Mouse (Mus musculus): Measurements from ENCODE around the gene Serinc5. TPM values are rescaled to one million over a fixed set of nuclear protein-coding genes. Genes with fewer than 3 reads are reported as not detected.
A peak's percentile ranks its signal among the peaks of the same experiment; 100 is the strongest.
"Not testable (repeated sequence)": the region's sequence is repeated elsewhere in the genome, so short reads cannot be mapped to it uniquely, and the experiment has no call there.

Gene Serinc5
- polyA plus RNA-seq, 1 experiment from 2014 or later = 16.6 TPM

GRCm38 (mm10) chr13:92671727-92672126 is 60.8 kb downstream of the Serinc5 start:
- Histone ChIP-seq H3K9ac (replicated peaks) (no peak overlapping the region), H3K4me3 (replicated peaks) (no peak overlapping the region), H3K27me3 (replicated peaks) (no peaks in the 10 kb centered on the region), H3K9me3 (replicated peaks) (no peaks in the 10 kb centered on the region), H3K27ac (replicated peaks) (no peak overlapping the region), H3K4me2 (no peak overlapping the region), H3K36me3 (no peaks in the 10 kb centered on the region), H3K4me1 (peaks cover 8% of the 10 kb centered on the region; the same call in 1 of the 2 replicates)
- ATAC-seq (ENCODE audit: low FRiP score) = no peak
- 83% methylated on average over 1 of the region's 1 CpGs for WGBS

GRCm38 (mm10) chr13:92674676-92675075 is 63.8 kb downstream of the Serinc5 start:
- WGBS = 78% methylated on average over 2 of the region's 2 CpGs
- H3K9ac ChIP-seq (replicated peaks) = no peak overlapping the region
- ATAC-seq (ENCODE audit: low FRiP score) = no peak
- peaks cover 11% of the 10 kb centered on the region; the same call in 1 of the 2 replicates for H3K4me1 ChIP-seq
- no peaks in the 10 kb centered on the region for H3K36me3 ChIP-seq
- H3K4me3 ChIP-seq (replicated peaks) = no peak overlapping the region
- no peaks in the 10 kb centered on the region for H3K9me3 ChIP-seq (replicated peaks)
- no peak overlapping the region for H3K4me2 ChIP-seq
- H3K27me3 ChIP-seq (replicated peaks) = no peaks in the 10 kb centered on the region
- peak overlapping the region; percentile 9; the same call in 1 of the 2 replicates for H3K27ac ChIP-seq (replicated peaks)

GRCm38 (mm10) chr13:92675308-92675707 is 64.4 kb downstream of the Serinc5 start:
- Histone ChIP-seq H3K27ac (replicated peaks) (no peak overlapping the region), H3K9ac (replicated peaks) (no peak overlapping the region), H3K36me3 (no peaks in the 10 kb centered on the region), H3K9me3 (replicated peaks) (no peaks in the 10 kb centered on the region), H3K27me3 (replicated peaks) (no peaks in the 10 kb centered on the region), H3K4me2 (no peak overlapping the region), H3K4me1 (peaks cover 11% of the 10 kb centered on the region; the same call in 1 of the 2 replicates), H3K4me3 (replicated peaks) (no peak overlapping the region)
- ATAC-seq (ENCODE audit: low FRiP score) = no peak
- 85% methylated on average over 3 of the region's 3 CpGs for WGBS

GRCm38 (mm10) chr13:92675897-92676584 is 65.2 kb downstream of the Serinc5 start:
- Histone ChIP-seq H3K27ac (replicated peaks) (no peak overlapping the region), H3K4me2 (no peak overlapping the region), H3K27me3 (replicated peaks) (no peaks in the 10 kb centered on the region), H3K4me3 (replicated peaks) (no peak overlapping the region), H3K4me1 (peaks cover 11% of the 10 kb centered on the region; the same call in 1 of the 2 replicates), H3K36me3 (no peaks in the 10 kb centered on the region), H3K9ac (replicated peaks) (no peak overlapping the region), H3K9me3 (replicated peaks) (no peaks in the 10 kb centered on the region)
- peak; percentile 37; the same call in 1 of the 2 replicates for ATAC-seq (ENCODE audit: low FRiP score)
- 74% methylated on average over 11 of the region's 11 CpGs for WGBS

GRCm38 (mm10) chr13:92677656-92678055 is 66.8 kb downstream of the Serinc5 start:
- Histone ChIP-seq H3K4me1 (peaks cover 11% of the 10 kb centered on the region; the same call in 1 of the 2 replicates), H3K4me2 (no peak overlapping the region), H3K9me3 (replicated peaks) (no peaks in the 10 kb centered on the region), H3K36me3 (no peaks in the 10 kb centered on the region), H3K27me3 (replicated peaks) (no peaks in the 10 kb centered on the region), H3K4me3 (replicated peaks) (no peak overlapping the region), H3K27ac (replicated peaks) (no peak overlapping the region), H3K9ac (replicated peaks) (no peak overlapping the region)
- no peak for ATAC-seq (ENCODE audit: low FRiP score)
- 67% methylated on average over 4 of the region's 4 CpGs for WGBS

- Histone ChIP-seq H3K27ac (replicated peaks) (no peak overlapping the region), H3K9me3 (replicated peaks) (no peaks in the 10 kb centered on the region), H3K36me3 (no peaks in the 10 kb centered on the region), H3K4me3 (replicated peaks) (no peak overlapping the region), H3K9ac (replicated peaks) (no peak overlapping the region), H3K27me3 (replicated peaks) (no peaks in the 10 kb centered on the region), H3K4me2 (no peak overlapping the region), H3K4me1 (peaks cover 11% of the 10 kb centered on the region; the same call in 1 of the 2 replicates)
- no peak for ATAC-seq (ENCODE audit: low FRiP score)
- WGBS = 81% methylated on average over 7 of the region's 7 CpGs
Measured at GRCm38 (mm10) chr13:92679661-92680060, 68.8 kb downstream of the Serinc5 start.

- H3K4me3 ChIP-seq (replicated peaks) = no peak overlapping the region
- H3K9me3 ChIP-seq (replicated peaks) = no peaks in the 10 kb centered on the region
- no peak overlapping the region for H3K4me2 ChIP-seq
- H3K4me1 ChIP-seq = 0 out of 2 replicates have a peak, but pooled peaks cover 4% of the 10 kb centered on the region
- H3K27me3 ChIP-seq (replicated peaks) = no peaks in the 10 kb centered on the region
- 92% methylated on average over 2 of the region's 2 CpGs for WGBS
- no peak for ATAC-seq (ENCODE audit: low FRiP score)
- H3K36me3 ChIP-seq = 0 out of 2 replicates have a peak, but pooled peaks cover 8% of the 10 kb centered on the region
- no peak overlapping the region for H3K27ac ChIP-seq (replicated peaks)
- H3K9ac ChIP-seq (replicated peaks) = no peak overlapping the region
Measured at GRCm38 (mm10) chr13:92681541-92681940, 70.7 kb downstream of the Serinc5 start.

GRCm38 (mm10) chr13:92682833-92683232 is 71.9 kb downstream of the Serinc5 start:
- Histone ChIP-seq H3K27me3 (replicated peaks) (no peaks in the 10 kb centered on the region), H3K9me3 (replicated peaks) (no peaks in the 10 kb centered on the region), H3K4me3 (replicated peaks) (no peak overlapping the region), H3K4me2 (no peak overlapping the region), H3K9ac (replicated peaks) (no peak overlapping the region), H3K27ac (replicated peaks) (no peak overlapping the region), H3K4me1 (no peaks in the 10 kb centered on the region), H3K36me3 (0 out of 2 replicates have a peak, but pooled peaks cover 13% of the 10 kb centered on the region)
- WGBS = 16% methylated on average over 6 of the region's 6 CpGs
- no peak for ATAC-seq (ENCODE audit: low FRiP score)

GRCm38 (mm10) chr13:92683464-92683863 is 72.6 kb downstream of the Serinc5 start:
- Histone ChIP-seq H3K9ac (replicated peaks) (no peak overlapping the region), H3K4me3 (replicated peaks) (no peak overlapping the region), H3K4me1 (no peaks in the 10 kb centered on the region), H3K36me3 (peaks cover 13% of the 10 kb centered on the region; the same call in 1 of the 2 replicates), H3K9me3 (replicated peaks) (no peaks in the 10 kb centered on the region), H3K4me2 (no peak overlapping the region), H3K27ac (replicated peaks) (no peak overlapping the region), H3K27me3 (replicated peaks) (no peaks in the 10 kb centered on the region)
- whole genome bisulfite sequencing = 70% methylated on average over 4 of the region's 4 CpGs
- no peak for ATAC-seq (ENCODE audit: low FRiP score)

- Histone ChIP-seq H3K4me3 (replicated peaks) (no peak overlapping the region), H3K4me1 (no peaks in the 10 kb centered on the region), H3K27me3 (replicated peaks) (no peaks in the 10 kb centered on the region), H3K9ac (replicated peaks) (no peak overlapping the region), H3K27ac (replicated peaks) (no peak overlapping the region), H3K9me3 (replicated peaks) (no peaks in the 10 kb centered on the region), H3K4me2 (no peak overlapping the region), H3K36me3 (peaks cover 13% of the 10 kb centered on the region; the same call in 1 of the 2 replicates)
- WGBS = 79% methylated on average over 4 of the region's 4 CpGs
- ATAC-seq (ENCODE audit: low FRiP score) = no peak
Measured at GRCm38 (mm10) chr13:92684310-92684709, 73.4 kb downstream of the Serinc5 start.

- no peak overlapping the region for H3K27ac ChIP-seq (replicated peaks)
- H3K4me2 ChIP-seq = no peak overlapping the region
- no peak for ATAC-seq (ENCODE audit: low FRiP score)
- WGBS = 92% methylated on average over 4 of the region's 4 CpGs
- H3K9me3 ChIP-seq (replicated peaks) = no peaks in the 10 kb centered on the region
- no peak overlapping the region for H3K9ac ChIP-seq (replicated peaks)
- H3K4me1 ChIP-seq = no peaks in the 10 kb centered on the region
- H3K36me3 ChIP-seq = peaks cover 13% of the 10 kb centered on the region; the same call in 1 of the 2 replicates
- no peaks in the 10 kb centered on the region for H3K27me3 ChIP-seq (replicated peaks)
- no peak overlapping the region for H3K4me3 ChIP-seq (replicated peaks)
Measured at GRCm38 (mm10) chr13:92685273-92685672, 74.4 kb downstream of the Serinc5 start.

- H3K4me2 ChIP-seq; ATAC-seq (ENCODE audit: low FRiP score); H3K4me3 ChIP-seq (replicated peaks); H3K27ac ChIP-seq (replicated peaks); H3K9me3 ChIP-seq (replicated peaks); H3K9ac ChIP-seq (replicated peaks); H3K4me1 ChIP-seq; H3K27me3 ChIP-seq (replicated peaks): not testable (repeated sequence)
- WGBS = 69% methylated on average over 1 of the region's 1 CpGs
- H3K36me3 ChIP-seq = peaks cover 13% of the 10 kb centered on the region; the same call in 1 of the 2 replicates
Measured at GRCm38 (mm10) chr13:92687151-92687550, 76.3 kb downstream of the Serinc5 start.
